Mouse (Mus musculus) E14TG2a.4 (cell line): ENCODE measurements at regions not wholly inside any gene's neighbourhood (a gene's known extent, or its start where the extent isn't known, plus 50 kb on each side); places are given as distances from the start of the nearest gene placed in this dataset.

Experiments used
- H3K27me3 ChIP-seq: 2 replicates; pipeline ENCODE4 v1.6.1; 2014; ENCODE audit warnings: low read length, control low read depth; ENCODE audit not compliant: insufficient read depth
- H3K36me3 ChIP-seq: 2 replicates; pipeline ENCODE4 v1.6.1; 2014; ENCODE audit warnings: low read length, control low read depth; ENCODE audit not compliant: insufficient read depth
- H3K4me1 ChIP-seq: replicated peaks from 2 replicates; pipeline ENCODE4 v1.6.1; 2014; ENCODE audit warnings: low read depth, low read length, control low read depth
- H3K4me3 ChIP-seq: replicated peaks from 2 replicates; pipeline ENCODE4 v1.5.1; 2014; ENCODE audit warnings: mild to moderate bottlenecking, low read length
- H3K9me3 ChIP-seq: 2 replicates; pipeline ENCODE4 v1.6.1; 2014; ENCODE audit warnings: low read length, control low read depth
- CTCF ChIP-seq: conservative IDR thresholded peaks from 2 replicates; pipeline ENCODE4 v1.5.1; 2014; ENCODE audit warnings: low read length
- NANOG ChIP-seq: IDR thresholded peaks from 2 replicates; pipeline ENCODE4 v1.6.1; 2014; ENCODE audit warnings: borderline replicate concordance, low read length, mixed read lengths
- POU5F1 ChIP-seq: IDR thresholded peaks from 2 replicates; pipeline ENCODE4 v1.6.1; 2014; ENCODE audit warnings: low read length, borderline replicate concordance

- Histone ChIP-seq H3K4me3 (no peak overlapping the region), H3K36me3 (no peaks in the 10 kb centered on the region), H3K27me3 (no peaks in the 10 kb centered on the region), H3K4me1 (peaks cover 6% of the 10 kb centered on the region; the same call in 1 of the 2 replicates), H3K9me3 (no peaks in the 10 kb centered on the region)
- TF ChIP-seq CTCF (no peak), POU5F1 (no peak), NANOG (no peak)
These were observed 62.2 kb upstream of the Phip start for GRCm38 (mm10) chr9:83037261-83038119.
